ENCODE assay signal across 9 mouse cellular contexts in genomic region chrX:102349843-102350731, GRCm38 (mm10).
A peak's percentile ranks its signal among the peaks of the same experiment; 100 is the strongest.
DNase-seq lines count a peak whose midpoint lies in the region; ATAC-seq and TF ChIP-seq lines count a peak whose summit lies in the region.
"Had no signal": no experiment of that assay in that cellular context is flagged by ENCODE, and none has a peak within 500 bp of the region (broad histone marks: within the 10 kb centered on the region; RNA-seq: fewer than 3 reads in every experiment).

No protein-coding gene starts in this region.

- H3K9ac ChIP-seq in forebrain, embryonic 14.5 days (ENCODE audit: low read length) = no peak overlapping the region
- no peak overlapping the region for H3K9ac ChIP-seq in forebrain, embryonic 12.5 days
- H3K9ac ChIP-seq in heart, embryonic 15.5 days = no peak overlapping the region
- no peak overlapping the region for H3K9ac ChIP-seq in forebrain, postnatal 0 days
- H3K9ac ChIP-seq in midbrain, embryonic 11.5 days (ENCODE audit: low read length) = no peak overlapping the region

- H3K36me3 ChIP-seq in forebrain, embryonic 14.5 days (ENCODE audit: control insufficient read depth, insufficient read depth, low read length) = no peaks in the 10 kb centered on the region
- no peaks in the 10 kb centered on the region for H3K36me3 ChIP-seq in forebrain, embryonic 12.5 days (replicated peaks)
- H3K36me3 ChIP-seq in heart, embryonic 15.5 days = no peaks in the 10 kb centered on the region
- H3K36me3 ChIP-seq in forebrain, postnatal 0 days (ENCODE audit: insufficient read depth) = no peaks in the 10 kb centered on the region
- no peaks in the 10 kb centered on the region for H3K36me3 ChIP-seq in midbrain, embryonic 11.5 days (ENCODE audit: control insufficient read depth, insufficient read depth, low read length)

- DNase-seq in forebrain, embryonic 14.5 days (ENCODE audit: low spot score) = peak; percentile 2
- peak; percentile 43 for DNase-seq in 3T3-L1 (ENCODE audit: low read depth, low spot score)
- peak; percentile 30 to 40 for DNase-seq in cerebellum, postnatal 36 days
- no peak for DNase-seq in forebrain, postnatal 0 days
- DNase-seq in ovary, postnatal 10 days (ENCODE audit: low spot score) = no peak
- no peak for DNase-seq in midbrain, embryonic 11.5 days (ENCODE audit: low spot score, missing footprints)

- no peaks in the 10 kb centered on the region for H3K27me3 ChIP-seq in forebrain, embryonic 14.5 days (replicated peaks; ENCODE audit: control insufficient read depth, insufficient read depth, low read length)
- H3K27me3 ChIP-seq in forebrain, embryonic 12.5 days = peaks cover 36% of the 10 kb centered on the region
- H3K27me3 ChIP-seq in heart, embryonic 15.5 days = no peaks in the 10 kb centered on the region
- H3K27me3 ChIP-seq in forebrain, postnatal 0 days (ENCODE audit: insufficient read depth, low read length) = no peaks in the 10 kb centered on the region
- H3K27me3 ChIP-seq in midbrain, embryonic 11.5 days (ENCODE audit: control insufficient read depth, insufficient read depth, low read length) = peaks cover 4% of the 10 kb centered on the region; the same call in 1 of the 2 replicates

- H3K9me3 ChIP-seq in forebrain, embryonic 14.5 days (replicated peaks; ENCODE audit: control insufficient read depth, low read length) = no peaks in the 10 kb centered on the region
- no peaks in the 10 kb centered on the region for H3K9me3 ChIP-seq in forebrain, embryonic 12.5 days
- H3K9me3 ChIP-seq in heart, embryonic 15.5 days (replicated peaks) = no peaks in the 10 kb centered on the region
- no peaks in the 10 kb centered on the region for H3K9me3 ChIP-seq in forebrain, postnatal 0 days (ENCODE audit: low read length)
- H3K9me3 ChIP-seq in midbrain, embryonic 11.5 days (ENCODE audit: control insufficient read depth, low read length) = no peaks in the 10 kb centered on the region

- H3K27ac ChIP-seq in forebrain, embryonic 14.5 days (ENCODE audit: low read depth, low read length) = no peak overlapping the region
- H3K27ac ChIP-seq in forebrain, embryonic 12.5 days = no peak overlapping the region
- peak overlapping the region; percentile 62 for H3K27ac ChIP-seq in heart, embryonic 15.5 days
- H3K27ac ChIP-seq in forebrain, postnatal 0 days (ENCODE audit: low read depth, low read length) = no peak overlapping the region
- H3K27ac ChIP-seq in midbrain, embryonic 11.5 days (ENCODE audit: low read depth, low read length) = no peak overlapping the region

- no peak overlapping the region for H3K4me2 ChIP-seq in forebrain, embryonic 14.5 days (ENCODE audit: low read length)
- H3K4me2 ChIP-seq in forebrain, embryonic 12.5 days = no peak overlapping the region
- H3K4me2 ChIP-seq in heart, embryonic 15.5 days = no peak overlapping the region
- no peak overlapping the region for H3K4me2 ChIP-seq in forebrain, postnatal 0 days (ENCODE audit: low read depth)
- no peak overlapping the region for H3K4me2 ChIP-seq in midbrain, embryonic 11.5 days

- TF ChIP-seq CTCF in forebrain, postnatal 0 days (IDR thresholded peaks at IDR 0.05; ENCODE audit: low read depth) = no peak

- no peak for ATAC-seq in forebrain, embryonic 14.5 days
- ATAC-seq in forebrain, embryonic 12.5 days (ENCODE audit: low FRiP score) = no peak
- ATAC-seq in heart, embryonic 15.5 days (replicated peaks; ENCODE audit: insufficient number of reproducible peaks, insufficient read depth, low FRiP score, low read depth) = no peak; the same call in 1 of the 2 replicates
- no peak for ATAC-seq in forebrain, postnatal 0 days
- ATAC-seq in midbrain, embryonic 11.5 days (ENCODE audit: low FRiP score) = no peak
- ATAC-seq: CD4-positive, CD25-positive, alpha-beta regulatory T cell, adult 4 months had no signal

- H3K4me3 ChIP-seq in forebrain, embryonic 14.5 days (ENCODE audit: low read depth, low read length) = no peak overlapping the region
- no peak overlapping the region for H3K4me3 ChIP-seq in forebrain, embryonic 12.5 days (replicated peaks)
- H3K4me3 ChIP-seq in heart, embryonic 15.5 days = no peak overlapping the region
- no peak overlapping the region for H3K4me3 ChIP-seq in forebrain, postnatal 0 days (ENCODE audit: low read depth, low read length)
- no peak overlapping the region for H3K4me3 ChIP-seq in midbrain, embryonic 11.5 days (ENCODE audit: low read depth, low read length)

- WGBS in forebrain, embryonic 14.5 days = 79% methylated on average over 14 of the region's 14 CpGs
- WGBS in forebrain, embryonic 12.5 days = 74% methylated on average over 14 of the region's 14 CpGs
- WGBS in heart, embryonic 15.5 days = 58% methylated on average over 14 of the region's 14 CpGs
- WGBS in forebrain, postnatal 0 days = 69% methylated on average over 14 of the region's 14 CpGs
- 77% methylated on average over 14 of the region's 14 CpGs for WGBS in midbrain, embryonic 11.5 days

- no peaks in the 10 kb centered on the region for H3K4me1 ChIP-seq in forebrain, embryonic 14.5 days (ENCODE audit: control insufficient read depth, insufficient read depth, low read length)
- H3K4me1 ChIP-seq in forebrain, embryonic 12.5 days = no peaks in the 10 kb centered on the region; the same call in 1 of the 2 replicates
- H3K4me1 ChIP-seq in heart, embryonic 15.5 days (replicated peaks) = peaks cover 13% of the 10 kb centered on the region
- H3K4me1 ChIP-seq in forebrain, postnatal 0 days (ENCODE audit: insufficient read depth) = no peaks in the 10 kb centered on the region
- no peaks in the 10 kb centered on the region for H3K4me1 ChIP-seq in midbrain, embryonic 11.5 days (ENCODE audit: control insufficient read depth, insufficient read depth, low read length)

Comparison
In these comparisons a context has a peak if more than half of its experiments do, and no peak if none do; other contexts are left out.
1. DNase-seq: peak in forebrain, embryonic 14.5 days (single experiment), 3T3-L1 (single experiment) and cerebellum, postnatal 36 days (2 of 2); none in forebrain, postnatal 0 days (single experiment), ovary, postnatal 10 days (single experiment) and midbrain, embryonic 11.5 days (single experiment).